Mouse (Mus musculus) olfactory bulb, adult 2 months (tissue): ENCODE measurements around the gene Dppa5a.
"Not testable (repeated sequence)": the region's sequence is repeated elsewhere in the genome, so short reads cannot be mapped to it uniquely, and the experiment has no call there.

Source experiments
- CTCF ChIP-seq: fragments of 200-500 bp; IDR thresholded peaks from 2 replicates; pipeline ENCODE4 v1.5.1; 2012; ENCODE audit warnings: low read depth, mild to moderate bottlenecking, low read length, moderate library complexity; ENCODE audit not compliant: insufficient read depth
- POLR2A ChIP-seq: fragments of 200-500 bp; IDR thresholded peaks from 2 replicates; pipeline ENCODE4 v1.6.1; 2012; ENCODE audit warnings: mild to moderate bottlenecking, low read depth, low read length, moderate library complexity; ENCODE audit not compliant: insufficient read depth

DNA sequence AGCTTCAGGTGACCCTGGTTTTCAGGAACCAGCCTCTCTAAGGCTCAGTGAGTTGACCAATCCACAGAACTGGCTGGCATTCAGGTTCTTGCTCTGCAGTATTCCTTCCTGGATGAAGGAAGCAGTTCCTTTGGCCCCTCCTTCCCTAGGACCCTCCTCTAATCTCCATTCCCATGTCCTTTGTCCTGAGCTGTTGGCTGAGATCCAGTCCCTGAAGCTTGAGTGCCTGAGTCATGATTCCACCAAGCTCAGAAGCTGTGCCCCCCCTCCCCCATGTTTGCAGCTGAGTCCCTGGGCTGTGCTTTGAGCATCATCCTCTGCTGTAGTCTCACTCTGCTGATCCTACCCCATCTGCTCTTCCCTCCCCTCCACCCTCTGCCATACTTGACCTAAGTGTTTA is 30.9 kb downstream of the Dppa5a start:
- not testable (repeated sequence) for TF ChIP-seq CTCF, POLR2A
